Mouse (Mus musculus): ENCODE data around the gene Khnyn. TPM values are rescaled to one million over a fixed set of nuclear protein-coding genes. Genes with fewer than 3 reads are reported as not detected.

Khnyn gene
- 8.5 and 9.8 TPM in 2 replicates for polyA plus RNA-seq (2015; fragmentation: Nextera tagmentation; extraction: Ambion mirVana)

- peak; percentile 69 for DNase-seq (ENCODE audit: low spot score)
Measured at GRCm38 (mm10) chr14:55884713-55885113, at the start of gene Khnyn. TSS of gene Khnyn (plus strand) at chr14:55884947.

GRCm38 (mm10) chr14:55838312-55838711 is 46.4 kb upstream of the Khnyn start:
- DNase-seq (ENCODE audit: low spot score), result no peak

GRCm38 (mm10) chr14:55838740-55839139 is 46.0 kb upstream of the Khnyn start:
- DNase-seq (ENCODE audit: low spot score), result no peak

- DNase-seq (ENCODE audit: low spot score), result no peak
Measured at GRCm38 (mm10) chr14:55840853-55841366, 43.8 kb upstream of the Khnyn start.

- DNase-seq (ENCODE audit: low spot score), result no peak
Measured at GRCm38 (mm10) chr14:55842794-55843193, 42.0 kb upstream of the Khnyn start.

GRCm38 (mm10) chr14:55845506-55846294 is 39.0 kb upstream of the Khnyn start:
- DNase-seq (ENCODE audit: low spot score), result no peak

GRCm38 (mm10) chr14:55850885-55851284 is 33.9 kb upstream of the Khnyn start:
- DNase-seq (ENCODE audit: low spot score), result no peak

- no peak for DNase-seq (ENCODE audit: low spot score)
Measured at GRCm38 (mm10) chr14:55852646-55853551, 31.8 kb upstream of the Khnyn start.

GRCm38 (mm10) chr14:55853621-55854285 is 31.0 kb upstream of the Khnyn start, which contains the start of gene Nynrin:
TSS of gene Nynrin (plus strand) at chr14:55854010.
- peak; percentile 70 for DNase-seq (ENCODE audit: low spot score)

GRCm38 (mm10) chr14:55854406-55855100 is 30.2 kb upstream of the Khnyn start:
- DNase-seq (ENCODE audit: low spot score), result no peak

GRCm38 (mm10) chr14:55855101-55855561 is 29.6 kb upstream of the Khnyn start:
- DNase-seq (ENCODE audit: low spot score), result peak; percentile 35

- no peak for DNase-seq (ENCODE audit: low spot score)
Measured at GRCm38 (mm10) chr14:55857588-55857987, 27.2 kb upstream of the Khnyn start.

- no peak for DNase-seq (ENCODE audit: low spot score)
Measured at GRCm38 (mm10) chr14:55862186-55862585, 22.6 kb upstream of the Khnyn start.

- DNase-seq (ENCODE audit: low spot score), result no peak
Measured at GRCm38 (mm10) chr14:55862970-55863369, 21.8 kb upstream of the Khnyn start.

- peak; percentile 78 for DNase-seq (ENCODE audit: low spot score)
Measured at GRCm38 (mm10) chr14:55863773-55864172, 21.0 kb upstream of the Khnyn start.

- no peak for DNase-seq (ENCODE audit: low spot score)
Measured at GRCm38 (mm10) chr14:55866962-55867361, 17.8 kb upstream of the Khnyn start.

GRCm38 (mm10) chr14:55868230-55869026 is 16.3 kb upstream of the Khnyn start:
- no peak for DNase-seq (ENCODE audit: low spot score)

- no peak for DNase-seq (ENCODE audit: low spot score)
Measured at GRCm38 (mm10) chr14:55869538-55869937, 15.2 kb upstream of the Khnyn start.

- no peak for DNase-seq (ENCODE audit: low spot score)
Measured at GRCm38 (mm10) chr14:55872039-55872438, 12.7 kb upstream of the Khnyn start.

GRCm38 (mm10) chr14:55872551-55872950 is 12.2 kb upstream of the Khnyn start:
- DNase-seq (ENCODE audit: low spot score), result no peak
